Mouse (Mus musculus): ENCODE results near the gene Zwilch.

Zwilch gene

DNA sequence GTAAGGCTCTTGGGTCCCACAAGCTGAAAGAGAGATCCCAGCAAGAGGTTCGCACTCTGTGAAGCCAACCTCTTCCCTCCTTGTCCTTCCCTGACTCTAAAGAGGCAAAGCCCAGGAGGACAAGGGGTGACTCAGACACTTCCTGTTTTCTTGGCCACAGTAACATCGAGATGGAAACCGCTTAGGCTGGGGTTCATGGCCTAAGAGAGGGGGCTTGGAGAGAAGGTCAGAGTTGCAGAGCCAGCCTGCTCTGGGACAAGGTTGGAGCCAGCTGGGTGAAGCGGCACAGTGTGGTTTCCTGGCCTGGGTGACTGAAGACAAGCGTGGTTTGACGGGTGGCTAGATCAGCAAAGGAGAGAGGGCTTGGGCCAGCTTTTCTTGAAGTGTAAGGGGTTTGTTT lies 67.6 kb downstream of the Zwilch start:
- no peak for DNase-seq (ENCODE audit: low spot score)

DNA sequence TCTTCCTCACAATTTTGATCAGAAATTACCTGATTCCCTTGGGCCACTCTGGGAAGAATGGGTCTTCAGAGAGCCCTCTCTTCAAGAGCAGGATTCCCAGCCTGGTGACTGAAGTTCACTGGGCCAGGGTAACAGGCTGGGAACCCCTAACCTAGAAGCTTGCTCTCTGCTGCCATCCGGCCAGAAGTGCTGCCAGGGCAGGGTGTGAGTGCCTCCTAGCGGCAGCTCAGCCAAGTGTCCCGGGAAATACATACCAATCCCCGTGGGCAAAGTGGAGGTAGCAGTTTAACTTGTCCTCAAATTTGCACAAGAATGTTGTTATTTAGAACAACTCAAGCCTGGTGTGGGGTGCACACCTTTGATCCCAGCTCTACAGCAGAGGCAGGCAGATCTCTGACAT lies 72.5 kb downstream of the Zwilch start:
- DNase-seq (ENCODE audit: low spot score): peak; percentile 59

DNA sequence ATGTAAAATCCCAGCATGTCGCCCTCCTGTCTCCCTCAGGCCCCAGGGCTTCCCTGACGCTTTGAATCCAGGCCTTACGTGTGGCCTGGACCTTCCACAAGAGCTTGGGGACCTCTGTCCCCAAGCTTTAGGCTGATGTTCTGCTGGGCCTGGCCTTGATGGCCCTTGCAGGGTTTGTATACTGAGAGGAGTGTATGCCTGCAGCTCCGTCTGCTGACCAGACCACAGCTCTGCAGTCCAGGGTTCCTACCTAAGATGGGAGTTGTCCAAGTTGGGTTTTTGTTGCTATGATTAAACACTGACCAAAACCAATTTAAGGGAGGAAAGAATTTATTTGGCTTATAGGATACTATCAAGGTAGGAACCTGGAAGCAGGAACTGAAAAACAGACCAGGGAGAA lies 74.6 kb downstream of the Zwilch start:
- DNase-seq (ENCODE audit: low spot score): no peak

DNA sequence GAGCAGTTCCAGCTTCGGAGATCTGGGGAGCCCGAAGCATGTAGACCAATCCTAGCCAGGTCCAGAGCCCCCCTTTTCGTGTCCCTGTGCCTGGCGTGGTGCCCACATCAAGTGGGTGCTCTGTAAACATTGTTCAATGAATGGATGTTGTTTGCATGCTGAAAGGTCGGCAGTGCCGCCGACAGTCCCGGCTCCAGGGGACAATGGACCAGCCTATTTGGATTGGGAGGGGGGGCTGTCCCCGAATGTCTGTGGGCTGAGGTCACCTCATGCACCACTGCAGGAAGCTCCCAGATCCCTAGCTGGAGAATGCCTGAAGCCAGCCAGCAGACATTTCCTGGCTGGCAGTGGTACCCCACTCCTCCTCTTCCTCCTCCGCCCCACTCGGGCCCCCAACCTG lies 78.8 kb downstream of the Zwilch start:
- DNase-seq (ENCODE audit: low spot score): no peak

DNA sequence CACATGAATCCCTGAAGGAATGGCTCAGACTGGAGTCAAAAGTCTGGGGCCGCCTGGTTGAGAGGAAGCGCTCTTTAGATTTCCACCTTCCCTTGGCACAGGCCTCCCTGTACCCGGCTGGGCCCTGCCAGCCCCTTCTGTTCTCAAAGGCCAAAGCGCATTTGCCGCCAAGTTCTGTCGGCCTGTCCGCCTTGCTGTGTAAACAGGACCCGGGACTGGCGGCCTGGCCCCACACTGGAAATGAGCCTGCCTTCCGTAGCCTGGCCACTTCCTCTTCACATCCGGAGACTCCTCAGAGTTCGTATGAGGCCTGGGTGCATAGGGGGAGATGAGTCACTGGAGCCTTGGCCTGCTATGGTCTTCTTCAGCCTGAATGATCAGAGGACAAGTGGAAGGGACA lies 83.9 kb downstream of the Zwilch start:
- DNase-seq (ENCODE audit: low spot score): no peak

DNA sequence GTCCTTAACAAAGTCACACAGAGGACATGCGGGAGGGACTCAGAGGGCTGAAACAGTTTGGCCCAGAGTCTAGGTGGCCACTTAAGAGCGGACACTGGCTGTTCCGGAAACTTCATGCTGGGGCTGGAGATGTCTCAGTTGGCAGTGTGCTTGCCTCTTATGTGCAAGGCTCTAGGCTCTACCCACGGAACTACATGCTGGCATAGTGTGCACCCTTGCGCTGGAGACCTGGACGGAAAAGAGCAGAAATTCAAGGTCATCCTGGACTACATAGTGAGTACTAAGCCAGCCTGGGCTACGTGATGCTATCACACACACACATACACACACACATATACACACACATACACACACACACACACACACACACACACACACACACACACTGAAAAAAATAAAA lies 84.6 kb downstream of the Zwilch start:
- DNase-seq (ENCODE audit: low spot score): no peak

DNA sequence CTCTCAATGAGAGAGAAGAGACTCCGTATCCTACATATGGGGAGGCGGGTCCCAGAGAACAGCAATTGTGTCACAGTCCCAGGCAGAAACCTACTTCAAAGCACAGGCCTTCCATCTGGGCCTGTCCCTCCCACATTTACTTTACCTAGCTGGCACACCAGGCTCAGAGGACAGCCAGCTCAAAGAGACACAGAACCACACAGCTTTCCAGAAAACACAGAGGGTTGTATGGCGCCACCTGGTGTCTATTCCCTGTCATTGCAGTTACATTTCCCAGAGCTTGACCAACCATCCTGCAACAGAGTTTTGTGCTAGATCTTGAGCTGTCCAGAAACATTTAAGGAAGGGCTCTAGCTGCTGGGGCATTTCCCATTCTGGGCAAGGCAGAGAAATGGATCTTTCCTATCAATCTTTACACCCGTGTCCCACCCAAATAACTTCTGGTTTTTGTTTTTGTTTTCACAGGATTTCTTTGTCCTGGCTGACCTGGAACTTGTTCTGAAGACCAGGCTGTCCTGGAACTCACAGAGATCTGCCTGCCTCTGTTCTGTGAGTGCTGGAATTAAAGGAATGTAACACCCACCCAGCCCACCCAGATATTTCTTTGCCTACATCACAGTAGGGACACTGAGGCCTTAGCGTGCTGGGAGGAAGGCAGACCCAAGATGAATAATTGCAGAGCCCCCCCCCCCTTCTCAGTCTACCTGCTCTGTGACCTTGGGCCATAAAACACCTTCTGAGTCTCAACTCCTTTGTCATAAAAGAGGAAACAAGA lies 85.3 kb downstream of the Zwilch start:
- DNase-seq (ENCODE audit: low spot score): peak; percentile 47
